Mouse (Mus musculus) megakaryocyte, embryonic 14.5 days (primary cell): ENCODE data around the gene Ctss. TPM values are rescaled to one million over a fixed set of nuclear protein-coding genes. Genes with fewer than 3 reads are reported as not detected.

Experiments used
- H3K27me3 ChIP-seq: replicated peaks from 2 replicates; pipeline ENCODE3; 2012; ENCODE audit warnings: inconsistent platforms
- H3K36me3 ChIP-seq: replicated peaks from 2 replicates; pipeline ENCODE3; 2012; ENCODE audit warnings: low read length, inconsistent platforms, mixed read lengths
- H3K4me1 ChIP-seq: 2 replicates; pipeline ENCODE4 v1.6.1; 2012; ENCODE audit warnings: inconsistent platforms
- H3K4me3 ChIP-seq: replicated peaks from 2 replicates; pipeline ENCODE3; 2012; ENCODE audit warnings: moderate library complexity, mild to moderate bottlenecking, inconsistent platforms
- H3K9me3 ChIP-seq: 2 replicates; pipeline ENCODE4 v1.6.1; 2012; ENCODE audit warnings: inconsistent platforms
- FLI1 ChIP-seq: IDR thresholded peaks from 2 replicates; pipeline ENCODE4 v1.6.1; 2012; ENCODE audit warnings: low read length, inconsistent platforms, mixed read lengths
- GATA1 ChIP-seq: IDR thresholded peaks from 3 replicates; pipeline ENCODE4 v1.6.1; 2012; ENCODE audit warnings: mixed read lengths, low read length, inconsistent platforms, borderline replicate concordance
- polyA plus RNA-seq: library from polyadenylated mRNA; stranded (reverse); fragments of >175 nt; gene quantifications from 2 replicates; pipeline ENCODE4 v1.2.3, GENCODE M21; 2012; ENCODE audit warnings: low replicate concordance; ENCODE audit not compliant: insufficient read depth

Ctss gene
- polyA plus RNA-seq, result 3.5 and 24.7 TPM in 2 replicates

DNA sequence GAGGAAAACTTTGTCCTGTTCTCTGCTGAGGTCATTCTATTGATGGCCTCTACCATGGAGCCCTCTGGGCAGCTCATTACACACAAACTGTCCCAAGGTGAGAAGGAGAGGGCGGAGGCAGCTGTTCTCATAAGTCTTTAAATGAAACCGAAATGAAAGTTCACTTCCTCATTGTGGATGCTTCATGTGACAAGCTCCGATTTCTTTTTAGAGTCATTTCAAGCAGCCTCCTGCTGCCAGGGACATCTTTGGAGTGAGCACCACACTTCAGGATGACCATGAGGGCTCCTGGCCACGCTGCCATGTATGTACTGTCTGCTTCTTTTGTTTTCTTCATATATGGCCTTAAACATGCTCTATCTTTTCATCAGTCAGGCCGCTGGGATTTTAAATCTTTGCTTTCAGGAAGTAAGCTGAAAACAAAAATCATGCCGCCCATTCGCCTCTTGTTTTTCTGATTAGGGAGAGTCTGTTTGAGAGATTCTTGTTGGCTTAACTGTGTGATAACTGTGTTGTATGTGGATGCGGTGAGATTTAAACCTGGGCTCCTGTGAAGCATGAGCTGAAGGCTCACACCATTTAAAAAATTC lies at the start of gene Ctss:
TSS of gene Ctss (plus strand) at position 165 of the 590 bp plus-strand sequence.
- Histone ChIP-seq H3K36me3 (no peaks in the 10 kb centered on the region), H3K4me3 (peak within 1 kb of the TSS; percentile 80)
- TF ChIP-seq FLI1 (no peak), GATA1 (no peak)

DNA sequence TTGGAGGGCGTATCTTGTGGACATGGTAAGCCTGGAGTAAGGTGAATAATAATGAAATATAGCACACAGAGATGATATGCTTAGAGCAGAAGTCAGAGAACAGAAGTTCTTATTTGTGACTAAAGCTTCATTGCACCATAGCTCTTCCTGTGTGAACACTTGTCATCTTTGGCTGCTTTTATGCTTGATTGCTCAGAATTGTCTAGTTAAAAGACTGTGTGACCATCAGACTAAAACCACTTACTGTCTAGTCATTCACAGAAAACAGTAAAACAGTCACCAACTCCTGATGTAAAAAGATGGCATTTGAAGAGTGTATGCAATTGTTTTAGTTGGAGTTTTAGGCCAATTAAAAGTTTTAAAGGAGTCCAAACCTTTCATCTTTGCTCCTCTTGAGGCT lies 47.6 kb upstream of the Ctss start:
- Histone ChIP-seq H3K9me3 (no peaks in the 10 kb centered on the region), H3K36me3 (peaks cover 94% of the 10 kb centered on the region), H3K27me3 (no peaks in the 10 kb centered on the region), H3K4me1 (peaks cover 13% of the 10 kb centered on the region; the same call in 1 of the 2 replicates), H3K4me3 (no peak overlapping the region)
- TF ChIP-seq GATA1, result no peak
- no peak for TF ChIP-seq FLI1

More for the DNA sequence above, at the start of gene Ctss:
- Histone ChIP-seq H3K4me1 (peaks cover 24% of the 10 kb centered on the region), H3K27me3 (peaks cover 43% of the 10 kb centered on the region), H3K9me3 (peaks cover 3% of the 10 kb centered on the region; the same call in 1 of the 2 replicates)

DNA sequence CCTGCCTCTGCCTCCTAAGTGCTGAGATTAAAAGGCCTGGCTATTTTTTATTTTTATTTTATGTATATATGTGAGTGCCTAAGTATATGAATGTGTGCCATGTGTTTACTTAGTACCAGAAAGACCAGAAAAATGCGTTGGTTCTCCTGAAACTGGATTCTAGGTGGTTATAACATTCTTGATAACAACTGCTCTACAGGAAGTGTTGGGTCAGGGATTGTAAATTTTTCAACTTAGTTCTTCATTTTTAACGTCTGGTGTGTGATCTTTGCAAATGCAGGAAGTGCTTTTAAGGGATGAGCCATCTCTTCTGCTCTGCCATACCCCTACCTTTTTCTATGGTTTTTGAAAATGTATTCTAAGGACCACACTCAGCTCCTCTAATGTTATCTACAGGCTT lies 40.2 kb upstream of the Ctss start:
- no peaks in the 10 kb centered on the region; the same call in 1 of the 2 replicates for H3K4me1 ChIP-seq
- TF ChIP-seq GATA1 (no peak), FLI1 (no peak)
- no peak overlapping the region for H3K4me3 ChIP-seq
- H3K27me3 ChIP-seq, result no peaks in the 10 kb centered on the region
- H3K36me3 ChIP-seq, result peaks cover 93% of the 10 kb centered on the region
- no peaks in the 10 kb centered on the region for H3K9me3 ChIP-seq

DNA sequence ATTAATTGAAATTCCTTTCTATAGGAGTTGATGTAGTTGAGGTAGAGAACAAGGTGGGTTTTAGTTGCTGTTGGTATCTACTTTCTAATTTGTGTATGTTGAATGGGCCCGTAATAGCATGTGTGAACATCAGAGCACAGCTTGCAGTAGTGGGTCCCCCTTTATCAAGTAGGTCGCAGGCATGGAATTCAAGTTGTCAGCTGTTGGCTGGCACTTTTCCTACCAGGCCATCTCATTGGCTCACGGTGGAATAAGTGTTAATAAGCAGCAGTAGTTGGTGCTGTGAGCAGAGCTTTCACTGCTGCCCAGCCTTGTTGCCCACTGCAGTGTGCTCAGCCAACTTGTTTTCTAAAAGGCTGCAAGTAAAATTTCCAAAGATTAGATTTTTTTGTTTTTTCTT lies 37.9 kb upstream of the Ctss start:
- TF ChIP-seq FLI1, result no peak
- no peak for TF ChIP-seq GATA1
- Histone ChIP-seq H3K4me1 (no peaks in the 10 kb centered on the region), H3K36me3 (peaks cover 93% of the 10 kb centered on the region), H3K4me3 (no peak overlapping the region), H3K27me3 (no peaks in the 10 kb centered on the region), H3K9me3 (no peaks in the 10 kb centered on the region)

DNA sequence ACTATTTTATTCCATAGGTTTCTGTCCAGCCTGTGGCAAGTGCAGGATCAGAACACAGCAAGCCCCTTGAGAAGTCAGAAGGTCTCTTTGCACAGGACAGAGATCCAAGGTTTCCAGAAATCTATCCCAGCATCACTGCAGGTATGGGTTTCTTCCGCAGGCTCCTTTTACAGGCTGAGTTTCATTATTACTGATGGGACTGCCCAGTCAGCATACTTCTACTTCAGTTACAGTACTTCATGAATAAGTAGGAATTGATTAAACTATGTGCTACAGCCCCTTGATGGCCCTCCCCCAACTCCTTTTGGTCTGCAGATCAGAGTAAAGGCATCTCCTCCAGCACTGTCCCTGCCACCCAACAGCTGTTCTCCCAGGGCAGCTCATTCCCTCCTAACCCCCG lies 36.3 kb upstream of the Ctss start:
- Histone ChIP-seq H3K36me3 (peaks cover 95% of the 10 kb centered on the region), H3K27me3 (no peaks in the 10 kb centered on the region), H3K9me3 (no peaks in the 10 kb centered on the region), H3K4me1 (no peaks in the 10 kb centered on the region), H3K4me3 (no peak overlapping the region)
- no peak for TF ChIP-seq FLI1
- no peak for TF ChIP-seq GATA1

DNA sequence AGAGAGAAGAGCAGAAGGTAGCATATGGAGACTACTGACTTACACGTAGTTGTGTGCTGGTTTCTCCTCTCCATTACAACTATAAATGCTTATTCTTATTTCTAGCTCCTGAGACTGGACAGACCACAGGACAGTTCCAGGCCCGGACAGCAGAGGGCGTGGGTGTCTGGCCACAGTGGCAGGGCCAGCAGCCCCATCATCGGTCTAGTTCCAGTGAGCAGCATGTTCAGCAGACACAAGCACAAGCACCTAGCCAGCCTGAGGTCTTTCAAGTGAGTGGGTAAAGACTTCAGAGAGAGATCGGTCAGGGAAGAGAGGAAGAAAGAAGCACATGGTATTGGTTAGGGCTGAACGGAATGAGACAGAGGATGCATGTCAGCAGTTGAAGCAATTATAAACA lies 32.2 kb upstream of the Ctss start:
- peaks cover 79% of the 10 kb centered on the region for H3K36me3 ChIP-seq
- H3K27me3 ChIP-seq, result no peaks in the 10 kb centered on the region
- H3K9me3 ChIP-seq, result no peaks in the 10 kb centered on the region
- H3K4me1 ChIP-seq, result peaks cover 3% of the 10 kb centered on the region; the same call in 1 of the 2 replicates
- no peak for TF ChIP-seq FLI1
- TF ChIP-seq GATA1, result no peak
- no peak overlapping the region for H3K4me3 ChIP-seq

DNA sequence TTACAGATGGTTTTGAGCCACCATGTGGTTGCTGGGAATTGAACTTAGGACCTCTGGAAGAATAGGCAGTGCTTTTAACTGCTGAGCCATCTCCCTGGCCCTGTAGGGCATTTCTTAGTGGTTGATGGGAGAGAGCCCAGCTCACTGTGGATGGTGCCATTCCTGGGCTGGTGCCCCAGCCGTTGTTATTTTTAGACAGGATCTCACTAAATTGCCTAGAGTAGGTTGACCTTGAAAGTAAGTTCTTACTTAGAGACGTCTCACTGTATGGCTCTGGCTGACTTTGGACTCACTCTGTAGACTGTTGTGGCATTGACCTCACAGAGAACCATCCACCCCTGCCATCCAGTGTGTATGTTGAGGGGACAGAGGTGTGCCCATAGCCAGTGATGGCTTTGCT lies 28.4 kb upstream of the Ctss start:
- peaks cover 3% of the 10 kb centered on the region; the same call in 1 of the 2 replicates for H3K4me1 ChIP-seq
- no peaks in the 10 kb centered on the region for H3K9me3 ChIP-seq
- peaks cover 2% of the 10 kb centered on the region for H3K27me3 ChIP-seq
- TF ChIP-seq GATA1 (no peak), FLI1 (no peak)
- H3K36me3 ChIP-seq, result peaks cover 43% of the 10 kb centered on the region
- no peak overlapping the region for H3K4me3 ChIP-seq

DNA sequence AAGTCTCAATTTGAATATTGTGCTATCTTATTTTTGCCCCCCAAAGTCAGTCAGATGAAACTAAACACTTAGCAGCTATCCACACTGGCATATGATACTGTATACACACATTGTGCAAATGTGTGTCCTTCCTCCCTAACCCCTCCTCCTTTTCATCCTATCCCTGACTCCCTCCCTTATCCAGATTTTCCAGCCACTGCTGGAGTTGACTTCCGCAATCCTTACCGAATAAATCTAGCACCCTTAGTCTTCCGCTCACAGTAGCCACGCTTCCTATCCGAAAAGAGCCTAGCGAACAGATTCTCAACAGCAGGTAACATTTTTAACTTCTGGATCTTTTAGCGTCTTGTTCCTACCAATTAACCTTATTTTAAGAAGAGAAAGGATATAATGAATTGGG lies 27.6 kb upstream of the Ctss start, which contains the start of gene Ctsk:
TSS of gene Ctsk (plus strand) at position 233 of the 400 bp plus-strand sequence.
- Histone ChIP-seq H3K36me3 (peaks cover 35% of the 10 kb centered on the region), H3K4me1 (peaks cover 3% of the 10 kb centered on the region; the same call in 1 of the 2 replicates), H3K4me3 (no peak within 1 kb of the TSS), H3K9me3 (no peaks in the 10 kb centered on the region), H3K27me3 (peaks cover 2% of the 10 kb centered on the region)
- TF ChIP-seq FLI1 (no peak), GATA1 (no peak)

DNA sequence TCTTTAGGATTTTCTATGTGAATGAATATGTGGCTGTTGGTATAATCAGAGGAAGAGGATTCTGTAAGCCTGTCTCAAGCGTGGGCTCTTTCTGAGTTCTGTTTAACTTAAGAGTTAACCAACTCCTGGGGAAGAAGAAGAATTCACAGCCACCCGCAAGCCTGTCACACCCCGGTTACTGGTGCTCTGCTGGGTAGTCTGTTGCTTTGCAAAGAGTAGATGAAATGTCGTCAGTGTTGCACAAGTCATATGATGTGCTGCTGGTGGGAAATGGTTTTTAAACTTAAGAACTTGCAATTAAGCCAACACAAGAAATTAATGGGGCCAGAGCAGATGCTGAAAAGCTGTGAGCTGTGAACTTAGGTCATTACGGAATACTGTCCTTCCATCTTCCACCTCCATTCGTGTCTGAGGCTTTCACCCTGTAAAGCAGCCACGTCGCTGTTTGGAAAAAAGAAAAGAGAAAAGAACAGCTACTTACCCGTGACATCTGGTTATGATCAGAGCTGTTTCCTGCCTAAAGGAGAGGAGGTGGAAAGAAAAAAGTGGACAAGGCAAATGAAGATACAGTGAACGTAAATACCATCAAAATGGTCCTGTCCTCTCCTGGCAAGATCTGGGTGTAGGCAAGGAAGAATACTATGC lies 27.0 kb upstream of the Ctss start:
- peaks cover 3% of the 10 kb centered on the region; the same call in 1 of the 2 replicates for H3K4me1 ChIP-seq

DNA sequence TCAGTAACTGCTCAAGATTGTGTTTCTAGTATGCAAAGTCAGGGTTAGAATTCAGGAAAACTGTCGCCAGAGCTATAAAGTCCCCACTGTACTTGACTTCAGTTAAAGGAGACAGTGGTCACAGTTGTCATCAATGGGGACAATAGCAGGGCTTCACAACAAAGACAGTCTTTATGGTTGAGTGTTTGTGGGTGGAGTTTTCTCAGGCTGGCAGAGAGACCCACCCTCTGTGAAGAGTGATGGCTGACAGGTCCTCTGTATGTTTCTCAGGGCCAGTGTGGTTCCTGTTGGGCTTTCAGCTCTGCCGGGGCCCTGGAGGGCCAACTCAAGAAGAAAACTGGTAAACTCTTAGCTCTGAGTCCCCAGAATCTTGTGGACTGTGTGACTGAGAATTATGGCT lies 24.3 kb upstream of the Ctss start:
- Histone ChIP-seq H3K9me3 (no peaks in the 10 kb centered on the region), H3K4me1 (peaks cover 14% of the 10 kb centered on the region), H3K36me3 (peaks cover 9% of the 10 kb centered on the region), H3K27me3 (peaks cover 2% of the 10 kb centered on the region), H3K4me3 (no peak overlapping the region)
- TF ChIP-seq GATA1 (no peak), FLI1 (no peak)

More for the DNA sequence above, 27.0 kb upstream of the Ctss start:
- H3K4me3 ChIP-seq, result no peak overlapping the region
- no peaks in the 10 kb centered on the region for H3K9me3 ChIP-seq
- TF ChIP-seq GATA1 (no peak), FLI1 (no peak)
- H3K27me3 ChIP-seq, result peaks cover 2% of the 10 kb centered on the region
- H3K36me3 ChIP-seq, result peaks cover 29% of the 10 kb centered on the region
